Mouse (Mus musculus) liver, embryonic 14.5 days (tissue): ENCODE data around the gene Gm49027.
"Not testable (repeated sequence)": the region's sequence is repeated elsewhere in the genome, so short reads cannot be mapped to it uniquely, and the experiment has no call there.

Experiments used
- CTCF ChIP-seq: IDR thresholded peaks from 2 replicates; pipeline ENCODE4 v1.5.1; 2016; ENCODE audit warnings: antibody characterized with exemption, low read depth, control low read depth
- EP300 ChIP-seq: IDR thresholded peaks from 2 replicates; pipeline ENCODE4 v1.6.1; 2016; ENCODE audit warnings: antibody characterized with exemption, low read depth

DNA sequence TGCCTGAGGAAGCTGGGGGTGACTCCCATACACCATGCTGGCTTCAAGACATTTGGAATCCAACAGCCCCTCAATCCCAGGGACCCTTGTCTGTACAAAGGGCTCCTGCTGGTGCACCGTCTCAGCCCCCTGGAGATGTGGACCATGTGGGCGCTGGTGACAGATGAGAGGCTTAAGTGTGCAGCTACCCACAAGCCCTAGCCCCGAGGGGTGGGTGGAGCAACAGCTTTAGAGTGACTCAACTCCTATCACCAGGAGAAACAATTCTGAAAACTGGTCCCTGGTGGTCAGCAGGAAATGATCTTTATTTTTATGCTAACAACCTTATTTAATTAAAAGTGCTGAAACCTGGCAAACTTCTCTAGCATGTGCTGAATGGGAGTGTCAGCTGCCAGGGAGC lies 13.9 kb downstream of the Gm49027 start:
- not testable (repeated sequence) for TF ChIP-seq CTCF, EP300
